Mouse (Mus musculus): ENCODE results near the gene Abcb9.
A peak's percentile ranks its signal among the peaks of the same experiment; 100 is the strongest.

- TF ChIP-seq POLR2A (IDR thresholded peaks at IDR 0.05; ENCODE audit: borderline replicate concordance, control insufficient read depth, low read depth, low read length) (no peak), CTCF (IDR thresholded peaks at IDR 0.05; ENCODE audit: control insufficient read depth, insufficient read depth, low read length) (0 out of 2 replicates have a peak, but pooled peaks have one; percentile 6)
These were observed 11.6 kb downstream of the Abcb9 start for GRCm38 (mm10) chr5:124083850-124084587.
